Mouse (Mus musculus): ENCODE results near the gene Ap1m1.

The Ap1m1 gene
- long read RNA-seq, experiment 1, transcript Ap1m1-201 (12 exons, 2,084 nt) = major isoform, 60 of 69 reads
- long read RNA-seq, experiment 1, partial matches to known transcripts = 3 of 69 reads
- long read RNA-seq, experiment 1, other reads (novel, unspliced or antisense) = 6 of 69 reads
- long read RNA-seq, experiment 2, transcript Ap1m1-201 (12 exons, 2,084 nt) = major isoform, 66 of 86 reads
- long read RNA-seq, experiment 2, partial matches to known transcripts = 3 of 86 reads
- long read RNA-seq, experiment 2, other reads (novel, unspliced or antisense) = 17 of 86 reads

DNA sequence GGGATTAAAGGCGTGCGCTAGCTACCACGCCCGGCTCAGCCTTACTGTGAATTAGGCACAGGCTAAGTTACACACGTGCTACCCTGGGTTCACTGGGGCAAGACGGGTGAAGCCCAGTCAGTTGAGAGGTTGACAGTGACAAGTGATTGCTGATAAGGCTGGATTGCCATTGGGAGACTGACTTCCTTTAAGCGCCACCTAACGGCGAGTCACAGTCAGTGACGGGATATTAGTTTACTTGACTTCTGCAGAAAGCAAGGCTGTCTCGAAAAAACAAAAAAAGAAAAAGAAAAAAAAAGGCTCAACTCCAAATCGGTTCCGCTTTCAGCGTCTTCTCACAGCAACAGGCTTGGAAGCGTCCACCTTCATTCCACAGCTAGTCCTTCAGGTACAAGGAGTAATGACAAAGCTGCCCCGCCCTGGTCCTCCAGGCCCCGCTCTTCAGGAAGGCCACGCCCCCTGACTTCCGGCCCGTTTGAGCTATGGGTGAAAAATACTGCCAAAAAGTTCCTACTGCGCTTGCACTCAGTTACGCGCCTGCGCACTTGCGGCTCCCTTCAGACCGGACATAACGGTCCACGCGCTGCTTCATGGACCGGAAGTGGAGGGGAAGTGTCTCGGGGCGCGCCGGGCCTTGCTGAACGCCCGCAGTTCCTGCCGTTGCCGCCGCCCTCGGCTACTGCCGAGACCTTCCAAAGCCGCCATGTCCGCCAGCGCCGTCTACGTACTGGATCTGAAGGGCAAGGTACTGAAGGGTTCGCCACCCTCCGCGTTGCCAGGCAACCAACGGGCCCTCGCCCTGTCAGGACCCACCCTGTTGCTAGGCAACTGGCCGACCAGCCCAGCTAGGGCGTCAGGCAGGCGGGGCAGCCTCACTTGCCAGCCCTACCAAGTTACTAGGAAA, at the start of gene Ap1m1:
Gene Ap1m1 (plus strand): TSS at position 520 of the 904 bp plus-strand sequence.
- intact Hi-C loops (cut with DNase I) = loop anchor here (5.0 kb wide), 1 partner anchor 62 kb away; no protein-coding TSS in a partner anchor

DNA sequence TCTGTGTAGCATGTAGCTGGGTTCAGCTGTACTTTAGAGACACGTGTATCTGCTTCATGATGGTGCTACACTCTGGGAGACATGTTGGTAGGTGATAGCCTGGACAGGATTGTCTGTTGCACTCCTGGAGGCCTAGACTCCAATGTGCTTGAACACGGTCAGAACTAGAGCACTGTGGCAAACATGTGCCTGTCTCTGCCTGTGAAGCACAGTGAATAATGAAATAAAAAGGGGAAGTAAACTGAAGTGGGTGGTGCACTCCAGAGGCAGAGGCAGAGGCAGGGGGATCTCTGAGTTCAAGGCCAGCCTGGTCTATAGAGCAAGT, 49.6 kb upstream of the Ap1m1 start:
- intact Hi-C loops (cut with DNase I) = no loop called here

DNA sequence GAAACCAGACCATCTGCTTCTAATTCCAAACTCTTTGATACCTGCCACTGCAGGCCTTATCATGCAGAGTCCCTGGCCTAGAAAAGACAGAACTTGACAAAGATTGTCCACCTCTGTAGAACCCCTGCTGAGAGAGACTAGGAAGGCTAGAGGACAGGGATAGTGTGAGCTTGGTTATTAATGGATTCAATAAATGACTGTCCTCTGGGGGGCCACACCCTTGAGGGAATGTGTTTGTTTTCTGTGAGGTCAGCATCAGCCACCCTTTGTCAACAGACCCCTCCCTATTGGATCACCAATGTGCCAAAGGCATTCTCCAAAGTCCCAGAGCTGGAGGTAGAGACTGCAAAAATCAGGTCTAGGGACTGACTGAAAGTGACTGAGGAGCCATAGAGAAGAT, 47.8 kb upstream of the Ap1m1 start:
- intact Hi-C loops (cut with DNase I) = no loop called here

DNA sequence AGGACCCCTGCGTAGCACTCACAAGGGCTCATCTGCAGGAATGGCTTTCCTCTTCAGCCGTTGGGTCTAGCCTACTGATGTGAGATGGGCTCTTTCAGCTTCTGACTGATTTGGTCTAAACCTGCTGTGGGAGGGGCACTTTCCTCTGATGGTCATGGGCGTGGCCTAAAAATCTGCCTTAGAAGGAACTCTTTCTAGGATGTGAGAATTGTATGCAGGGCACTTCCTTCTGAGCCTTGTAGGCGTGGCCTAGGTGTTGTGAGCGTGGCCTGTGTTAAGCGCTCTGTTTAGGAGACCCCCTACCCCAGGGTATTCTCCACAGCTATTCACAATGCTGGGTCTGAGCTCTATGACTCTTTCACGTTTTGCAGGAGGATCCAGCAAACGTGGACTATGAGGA, 41.8 kb upstream of the Ap1m1 start:
- intact Hi-C loops (cut with DNase I) = no loop called here

DNA sequence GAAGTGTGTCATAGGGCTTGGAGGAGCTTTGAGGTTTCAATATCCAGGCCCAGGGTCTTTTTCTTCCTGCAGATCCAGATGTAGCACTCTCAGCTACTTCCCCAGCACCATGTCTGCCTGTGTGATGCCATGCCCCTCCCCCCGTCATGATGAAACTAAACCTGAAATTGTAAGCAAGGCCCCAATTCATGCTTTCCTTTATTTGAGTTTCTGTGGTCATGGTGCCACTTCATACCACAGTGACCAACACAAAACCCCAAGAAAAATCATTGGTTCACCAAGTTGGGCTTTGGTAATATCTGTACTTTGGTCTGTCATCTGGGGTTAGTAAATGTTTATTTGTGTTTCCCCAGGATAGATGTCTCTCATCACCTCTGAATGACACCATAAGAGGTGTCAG, 31.2 kb upstream of the Ap1m1 start:
- intact Hi-C loops (cut with DNase I) = loop anchor here (5.0 kb wide), 1 partner anchor 39 kb away; no protein-coding TSS in a partner anchor

DNA sequence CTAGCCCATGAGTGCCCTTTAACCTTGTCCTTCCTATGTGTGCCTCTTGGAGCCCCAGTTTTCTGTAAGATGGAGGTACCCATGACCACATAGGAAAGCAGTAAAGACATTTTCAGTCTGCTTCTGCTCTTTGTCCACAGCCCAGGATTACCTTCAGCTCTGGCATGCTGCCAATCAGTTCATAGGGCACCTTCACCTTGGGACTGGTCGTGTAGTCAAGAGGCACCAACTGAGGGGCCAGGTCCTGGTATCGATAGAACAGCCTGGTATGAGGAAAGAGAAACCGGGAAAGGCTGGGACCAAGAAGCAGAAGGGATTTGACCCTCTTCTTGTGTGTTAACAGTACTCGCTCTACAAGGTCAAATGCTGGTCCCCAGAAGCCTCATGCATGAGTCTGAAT, 29.6 kb upstream of the Ap1m1 start:
- intact Hi-C loops (cut with DNase I) = no loop called here

DNA sequence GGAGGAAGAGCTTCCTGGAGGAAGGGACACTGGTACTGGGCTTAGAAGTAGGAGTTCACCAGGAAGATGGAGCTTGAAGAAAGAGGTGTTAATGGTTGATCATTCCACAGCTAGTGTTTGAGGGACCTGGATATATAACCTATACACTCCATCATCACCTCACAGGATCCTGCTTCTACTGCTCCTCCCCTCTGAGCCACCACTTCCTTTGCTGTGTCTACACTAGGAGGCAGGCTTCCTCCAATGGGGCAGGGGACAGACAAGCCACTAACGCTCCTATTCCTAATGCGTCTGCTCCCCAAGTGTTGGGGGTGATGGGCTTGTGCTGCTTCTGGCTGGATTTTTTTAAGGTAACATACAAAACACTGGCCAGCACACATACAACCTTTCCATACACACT, 29.1 kb upstream of the Ap1m1 start:
- intact Hi-C loops (cut with DNase I) = no loop called here

DNA sequence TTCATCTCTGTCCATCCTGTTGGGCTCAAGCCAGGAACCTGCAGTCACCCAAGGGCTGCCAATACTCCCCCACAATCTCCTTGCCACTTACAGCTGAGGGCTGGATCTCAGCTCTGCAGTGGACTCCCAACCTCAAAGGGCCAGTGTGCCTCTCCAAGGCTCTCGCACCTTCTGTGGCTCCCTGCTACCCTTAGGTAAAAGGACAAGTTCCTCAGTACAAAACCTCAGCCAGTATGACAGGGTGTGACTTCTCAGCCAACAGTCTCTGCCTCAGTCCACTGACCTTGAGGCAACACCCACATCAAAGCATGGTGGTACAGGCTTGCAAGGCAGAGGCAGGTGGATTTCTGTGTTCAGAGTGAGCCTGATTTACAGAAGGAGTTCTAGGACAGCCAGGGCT, 28.0 kb upstream of the Ap1m1 start:
- intact Hi-C loops (cut with DNase I) = no loop called here

DNA sequence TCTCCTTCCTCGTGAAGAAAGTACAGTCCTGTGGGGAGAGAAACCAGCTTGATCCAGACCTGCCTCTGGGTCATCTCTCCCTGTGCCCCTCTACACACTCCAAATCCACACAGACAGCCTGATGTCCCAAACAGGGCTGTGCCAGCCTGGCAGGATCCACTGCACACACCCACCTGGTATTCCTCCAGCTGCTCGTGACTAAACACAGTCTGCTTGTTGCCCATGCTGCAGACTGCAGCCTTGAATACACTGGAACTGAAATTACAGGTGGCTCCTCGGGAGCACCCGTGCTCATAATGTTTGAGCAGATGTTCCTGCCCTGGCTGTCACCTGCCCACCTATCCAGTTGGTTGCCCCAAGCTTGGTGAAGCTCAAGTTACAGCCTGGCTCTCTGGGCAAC, 27.1 kb upstream of the Ap1m1 start, which contains the start of gene Cib3:
Gene Cib3 (minus strand): TSS at position 87 of the 400 bp plus-strand sequence.
- intact Hi-C loops (cut with DNase I) = no loop called here

DNA sequence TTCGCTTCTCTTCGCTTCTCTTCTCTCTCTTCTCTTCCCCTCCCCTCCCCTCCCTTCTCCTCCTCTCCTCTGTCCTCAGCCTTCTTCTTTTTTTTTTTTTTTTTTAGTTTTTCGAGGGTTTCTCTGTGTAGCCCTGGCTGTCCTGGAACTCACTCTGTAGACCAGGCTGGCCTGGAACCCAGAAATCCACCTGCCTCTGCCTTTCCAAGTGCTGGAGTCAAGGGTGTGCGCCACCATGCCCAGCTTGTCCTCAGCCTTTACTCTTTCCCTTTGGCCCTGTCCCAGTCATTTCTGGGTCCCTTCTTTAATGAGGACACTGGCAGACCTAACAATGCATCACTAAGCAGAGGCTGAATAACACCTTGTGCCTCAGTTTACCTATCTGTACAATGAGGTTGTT, 26.3 kb upstream of the Ap1m1 start, which contains the start of gene Gm11034:
Gene Gm11034 (minus strand): TSS at position 101 of the 400 bp plus-strand sequence.
- intact Hi-C loops (cut with DNase I) = no loop called here

DNA sequence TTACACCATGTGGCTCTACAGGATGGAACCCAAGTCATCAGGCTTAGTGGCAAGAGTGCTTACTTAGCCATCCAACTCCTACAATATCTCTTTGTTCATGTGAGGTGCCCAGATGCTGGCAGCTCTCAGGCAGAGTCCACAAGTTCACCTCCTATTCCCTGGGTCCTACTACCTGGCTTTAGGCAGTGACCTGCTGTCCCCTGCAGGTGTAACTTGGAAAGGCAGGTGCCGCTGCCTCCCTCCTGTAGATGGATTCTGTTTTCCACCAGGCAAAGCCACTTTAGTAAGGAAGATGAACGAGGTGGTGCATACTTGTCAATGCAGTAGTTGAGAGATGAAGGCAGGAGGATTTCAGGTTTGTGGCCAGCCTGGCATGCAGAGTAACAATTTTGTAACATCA, 24.8 kb upstream of the Ap1m1 start:
- intact Hi-C loops (cut with DNase I) = no loop called here

DNA sequence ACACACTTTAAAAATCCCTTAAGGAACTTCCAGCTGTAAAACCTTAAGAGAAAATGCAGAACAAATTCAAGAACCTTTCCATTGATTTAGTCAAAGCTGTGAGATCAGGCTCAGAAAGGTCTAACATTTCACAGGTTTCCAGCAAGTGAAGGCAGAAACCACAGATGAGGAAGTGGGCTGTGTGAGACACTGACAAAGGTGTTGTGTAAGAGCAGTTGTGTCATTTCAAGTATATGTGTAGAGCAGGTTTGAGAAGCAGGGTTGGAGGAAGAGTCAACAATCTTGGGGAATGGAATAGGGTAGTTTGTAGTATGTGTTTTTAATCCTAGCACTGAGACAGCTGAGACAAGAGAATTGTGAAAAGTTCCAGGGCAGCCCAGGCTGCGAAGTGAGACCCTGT, 23.9 kb upstream of the Ap1m1 start:
- intact Hi-C loops (cut with DNase I) = no loop called here

DNA sequence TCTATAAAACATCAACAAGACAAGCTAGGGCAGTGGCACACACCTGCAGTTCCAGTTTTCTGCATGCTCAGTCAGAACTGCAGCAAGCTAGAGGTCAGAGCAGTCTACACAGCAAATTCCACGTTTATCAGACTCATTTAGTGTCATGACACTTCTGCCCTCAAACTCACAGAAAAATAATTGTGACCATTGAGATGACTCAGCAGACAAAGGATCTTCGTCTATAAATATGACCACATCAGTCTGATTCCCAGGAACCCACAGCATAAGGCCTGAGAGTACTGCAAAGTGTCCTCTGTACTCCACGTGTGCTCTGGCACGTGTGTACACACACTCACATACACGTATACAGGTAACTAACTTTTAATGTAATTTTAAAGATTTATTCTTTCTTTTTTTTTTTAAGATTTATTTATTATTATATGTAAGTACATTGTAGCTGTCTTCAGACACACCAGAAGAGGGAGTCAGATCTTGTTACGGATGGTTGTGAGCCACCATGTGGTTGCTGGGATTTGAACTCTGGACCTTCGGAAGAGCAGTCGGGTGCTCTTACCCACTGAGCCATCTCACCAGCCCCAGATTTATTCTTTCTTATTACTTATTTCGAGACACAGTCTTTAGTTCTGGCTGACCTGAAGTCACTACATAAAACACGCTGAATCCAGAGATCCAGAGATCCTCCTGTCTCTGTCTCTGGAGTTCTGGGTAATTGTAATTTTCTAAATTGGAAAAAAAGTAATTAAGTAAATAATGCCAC, 20.9 kb upstream of the Ap1m1 start:
- intact Hi-C loops (cut with DNase I) = no loop called here

DNA sequence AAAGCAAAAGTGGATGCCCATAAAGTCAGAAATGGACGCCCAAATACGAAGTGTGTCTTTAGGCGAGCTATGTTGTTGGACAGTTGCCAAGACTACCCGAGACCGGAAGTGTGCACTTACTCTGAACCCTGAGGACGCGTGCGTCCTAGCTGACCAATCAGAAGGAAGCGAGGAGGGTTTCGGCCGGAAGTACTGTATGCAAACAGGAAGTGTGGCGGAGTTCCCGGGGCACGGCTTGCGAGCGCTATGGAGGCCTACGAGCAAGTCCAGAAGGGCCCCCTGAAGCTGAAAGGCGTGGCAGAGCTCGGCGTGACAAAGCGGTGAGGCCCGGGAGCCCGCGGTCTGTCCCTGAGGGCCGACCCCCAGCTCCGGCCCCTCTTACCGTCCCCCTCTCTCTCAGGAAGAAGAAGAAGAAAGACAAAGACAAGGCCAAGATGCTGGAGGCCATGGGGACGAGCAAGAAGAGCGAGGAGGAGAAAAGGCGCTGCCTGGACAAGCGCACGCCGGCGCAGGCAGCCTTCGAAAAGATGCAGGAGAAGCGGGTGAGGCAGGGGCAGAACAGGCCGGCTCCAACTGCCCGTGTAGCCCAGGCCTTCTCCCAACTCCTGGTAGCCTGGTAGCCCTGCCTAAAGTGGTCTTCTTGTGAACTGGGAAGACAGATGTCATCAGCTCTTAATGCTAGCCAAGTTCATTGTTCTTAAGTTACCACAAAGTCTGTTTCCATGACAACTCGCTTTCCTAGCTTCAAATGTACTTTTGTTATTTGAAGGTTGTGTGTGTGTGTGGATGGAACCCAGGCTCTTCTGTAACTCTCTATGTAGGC, 20.1 kb upstream of the Ap1m1 start, which contains the start of gene Fam32a:
Gene Fam32a (plus strand): TSS at position 190 of the 823 bp plus-strand sequence.
- intact Hi-C loops (cut with DNase I) = loop anchor here (5.0 kb wide), 1 partner anchor 37 kb away; no protein-coding TSS in a partner anchor

DNA sequence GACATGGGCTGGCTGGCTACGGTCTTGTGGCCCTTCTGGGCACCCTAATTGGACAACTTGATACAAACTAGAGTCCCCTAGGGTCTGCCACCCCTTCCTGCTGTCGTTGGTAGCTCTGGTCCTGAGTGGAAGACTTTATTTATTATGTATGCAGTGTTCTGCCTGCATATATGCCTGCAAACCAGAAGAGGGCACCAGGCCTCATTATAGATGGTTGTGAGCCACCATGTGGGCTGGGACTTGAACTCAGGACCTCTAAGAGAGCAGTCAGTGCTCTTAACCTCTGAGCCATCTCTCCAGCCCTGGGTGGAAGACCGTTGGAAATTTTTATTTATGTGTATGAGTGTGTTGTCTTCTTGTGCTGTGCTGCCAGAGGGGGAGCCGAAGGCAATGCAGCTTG, 19.1 kb upstream of the Ap1m1 start:
- intact Hi-C loops (cut with DNase I) = loop anchor here (5.0 kb wide), 1 partner anchor 38 kb away; no protein-coding TSS in a partner anchor

DNA sequence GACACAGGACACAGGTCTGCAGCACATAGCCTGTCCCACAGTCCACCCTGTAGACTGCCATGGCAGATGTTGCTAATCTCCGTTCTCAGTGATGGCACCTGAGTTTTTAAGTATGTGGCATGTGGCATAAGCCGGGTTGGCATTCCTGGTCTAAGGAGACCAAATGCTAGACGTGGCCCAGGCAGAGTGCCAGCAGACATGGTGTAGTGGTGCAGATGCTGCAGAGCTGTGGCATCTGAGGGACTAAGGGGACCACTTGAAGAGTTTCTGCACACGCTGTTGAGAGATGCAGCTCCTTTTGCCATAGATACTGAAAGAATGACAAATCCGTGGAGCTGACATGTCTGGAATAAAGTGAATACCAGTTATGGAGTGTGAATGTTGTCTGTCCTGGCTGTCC, 17.2 kb upstream of the Ap1m1 start:
- intact Hi-C loops (cut with DNase I) = loop anchor here (5.0 kb wide), 1 partner anchor 40 kb away; no protein-coding TSS in a partner anchor

DNA sequence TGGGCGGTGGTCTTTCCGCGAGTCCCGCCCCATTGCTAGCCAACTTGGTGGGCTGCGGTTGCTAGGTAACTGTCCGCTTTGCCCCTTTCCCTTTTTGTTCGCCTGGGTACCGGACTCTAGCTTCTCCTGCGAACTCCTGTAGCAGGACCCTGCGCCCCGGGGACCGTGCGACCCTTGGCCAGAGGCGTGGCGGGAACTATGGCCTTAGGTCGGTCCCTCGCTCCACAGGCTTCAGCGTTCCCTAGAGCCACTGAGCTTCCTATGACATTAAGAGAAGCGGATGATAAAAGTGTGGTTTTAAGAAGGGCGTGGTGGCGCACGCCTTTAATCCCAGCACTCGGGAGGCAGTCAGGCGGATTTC, 565 bp downstream of the Ap1m1 start:
- intact Hi-C loops (cut with DNase I) = loop anchor here (5.0 kb wide), 1 partner anchor 63 kb away; no protein-coding TSS in a partner anchor

DNA sequence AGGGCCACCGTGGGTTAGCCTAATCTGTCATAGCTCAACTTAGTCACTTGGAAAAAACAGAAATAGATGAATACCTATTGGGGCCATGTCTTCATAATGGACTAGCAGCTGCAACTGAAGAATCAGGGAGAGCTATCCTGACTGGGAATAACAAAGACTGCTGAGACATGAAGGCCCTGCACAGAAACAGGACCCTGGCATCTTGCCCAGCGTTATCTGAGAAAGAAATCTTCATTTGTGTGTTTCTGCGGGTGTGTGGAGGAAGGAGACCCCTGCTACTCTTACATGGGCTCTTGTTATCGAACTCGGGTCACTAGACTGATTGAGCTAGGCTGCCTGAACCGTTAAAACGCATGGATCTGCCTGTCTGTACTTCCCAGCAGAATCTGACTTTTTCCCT, 1.1 kb downstream of the Ap1m1 start:
- intact Hi-C loops (cut with DNase I) = loop anchor here (5.0 kb wide), 1 partner anchor 64 kb away; no protein-coding TSS in a partner anchor

DNA sequence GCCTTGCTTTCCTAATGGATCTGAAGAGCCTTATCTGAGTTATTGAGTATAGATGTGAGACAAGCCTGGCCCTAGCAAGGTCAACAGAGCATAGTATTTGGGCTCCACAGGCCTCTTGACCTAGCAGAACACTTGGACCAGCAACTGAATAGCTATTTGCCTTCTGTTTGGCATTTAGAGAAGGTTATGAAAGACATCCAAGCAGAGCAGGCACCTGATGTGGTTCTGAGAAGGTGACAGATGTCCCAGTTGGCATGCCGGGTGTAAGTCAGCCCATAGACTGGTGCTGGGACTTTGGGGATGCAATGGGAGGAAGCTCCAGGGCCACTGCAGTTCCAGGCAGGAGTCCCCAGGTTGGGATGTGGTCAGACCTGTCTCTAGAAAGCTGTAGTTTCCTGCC, 2.4 kb downstream of the Ap1m1 start:
- intact Hi-C loops (cut with DNase I) = loop anchor here (5.0 kb wide), 1 partner anchor 65 kb away; no protein-coding TSS in a partner anchor

DNA sequence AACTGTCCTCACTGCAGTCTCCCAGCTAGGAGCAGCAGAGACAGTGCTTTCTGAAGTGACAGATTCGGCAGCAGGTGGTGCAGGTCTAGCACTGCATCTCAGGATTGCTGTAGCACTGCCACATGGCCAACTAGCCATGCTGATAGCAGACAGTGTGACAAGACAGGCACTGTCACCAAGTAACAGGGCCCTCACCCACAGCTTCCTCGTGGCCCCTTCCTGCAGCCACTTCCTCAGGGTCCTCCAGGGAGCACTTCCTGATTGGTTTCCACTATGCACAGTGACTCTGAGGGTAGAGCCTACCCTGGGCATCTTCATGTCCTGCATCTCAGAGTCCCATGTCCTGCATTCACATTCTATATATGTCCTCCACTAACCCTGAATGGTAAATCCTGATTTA, 4.8 kb downstream of the Ap1m1 start:
- intact Hi-C loops (cut with DNase I) = loop anchor here (5.0 kb wide), 2 partner anchors 37 to 67 kb away; no protein-coding TSS in a partner anchor

Data from adrenal gland (tissue).